Mouse (Mus musculus): ENCODE data around the gene Asic2. TPM values are rescaled to one million over a fixed set of nuclear protein-coding genes. Genes with fewer than 3 reads are reported as not detected.
A peak's percentile ranks its signal among the peaks of the same experiment; 100 is the strongest.

Asic2 gene
- 1.6 and 1.9 TPM in 2 replicates for total RNA-seq (2021)
- long read RNA-seq, partial matches to known transcripts, result 1 of 1 reads
- long read RNA-seq, other reads (novel, unspliced or antisense), result 0 of 1 reads

DNA sequence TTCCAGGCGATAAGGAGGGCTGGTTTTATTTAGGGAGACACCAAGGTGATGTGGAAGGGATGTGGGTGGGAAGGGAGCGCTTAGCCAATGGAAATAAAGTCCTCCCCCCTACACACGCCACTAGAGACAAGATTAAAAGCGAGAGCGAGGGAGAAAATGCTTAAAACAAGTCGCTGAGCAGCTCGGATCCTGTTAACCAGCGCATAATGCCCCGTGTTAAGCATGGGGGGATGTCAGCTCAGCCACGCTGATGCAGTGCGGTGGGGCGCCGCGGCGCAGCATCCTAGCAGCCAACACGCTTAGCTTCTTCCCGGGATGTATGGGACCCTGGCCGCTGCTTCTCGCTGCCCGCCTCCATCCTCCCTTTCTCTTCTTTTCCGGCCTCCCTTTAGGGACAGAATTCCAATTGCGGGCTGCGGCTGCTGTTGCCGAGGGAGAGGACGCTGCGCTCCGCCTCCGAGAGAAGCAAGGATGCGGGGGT is at the start of gene Asic2:
Gene Asic2, minus strand, starts transcription at position 57 of the 481 bp plus-strand sequence.
- DNase-seq, result no peak

- DNase-seq, result no peak
These were observed 48.0 kb upstream of the Asic2 start for GRCm38 (mm10) chr11:82016181-82016780.

- DNase-seq, result no peak
These were observed 46.8 kb upstream of the Asic2 start for GRCm38 (mm10) chr11:82015066-82015465.

DNA sequence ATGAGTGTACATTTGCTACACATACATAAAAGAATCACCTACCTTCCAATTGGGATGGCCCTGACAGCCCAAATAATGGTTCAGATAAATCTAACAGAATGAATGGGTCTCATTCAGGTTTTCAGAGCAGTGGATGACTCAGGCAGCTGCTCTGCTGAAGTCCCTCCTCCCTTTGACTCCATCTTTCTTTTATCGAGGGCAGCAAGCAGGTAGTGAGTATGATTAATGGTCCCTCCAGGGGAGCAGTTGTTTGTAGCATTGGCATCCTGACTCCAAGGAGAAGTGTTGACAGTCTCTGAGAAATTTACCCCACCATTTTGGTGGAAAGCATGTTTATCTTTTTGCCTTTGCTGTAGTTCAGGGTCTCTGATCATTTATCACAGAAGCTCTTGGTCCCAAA is 45.5 kb upstream of the Asic2 start:
- DNase-seq, result no peak

- DNase-seq, result no peak
These were observed 43.3 kb upstream of the Asic2 start for GRCm38 (mm10) chr11:82011411-82012193.

DNA sequence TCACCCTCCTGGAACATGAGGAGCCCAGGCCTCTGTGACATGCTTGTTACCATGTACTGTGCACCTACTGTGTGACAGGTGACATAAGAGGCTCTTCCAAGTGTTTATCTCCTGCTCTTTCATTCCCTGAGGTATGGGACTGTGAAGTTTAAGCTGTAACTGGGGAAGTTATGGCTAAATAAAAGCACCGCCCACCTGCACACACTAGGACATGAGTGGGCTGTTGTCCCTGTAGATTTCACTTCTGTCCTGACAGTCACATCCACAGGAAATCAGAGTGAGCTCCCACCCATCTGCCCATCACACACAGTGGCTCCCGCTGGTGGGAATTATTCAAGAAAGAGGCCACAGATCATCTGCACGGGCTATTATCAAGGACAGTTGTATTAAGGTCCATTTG is 41.9 kb upstream of the Asic2 start:
- DNase-seq, result no peak

DNA sequence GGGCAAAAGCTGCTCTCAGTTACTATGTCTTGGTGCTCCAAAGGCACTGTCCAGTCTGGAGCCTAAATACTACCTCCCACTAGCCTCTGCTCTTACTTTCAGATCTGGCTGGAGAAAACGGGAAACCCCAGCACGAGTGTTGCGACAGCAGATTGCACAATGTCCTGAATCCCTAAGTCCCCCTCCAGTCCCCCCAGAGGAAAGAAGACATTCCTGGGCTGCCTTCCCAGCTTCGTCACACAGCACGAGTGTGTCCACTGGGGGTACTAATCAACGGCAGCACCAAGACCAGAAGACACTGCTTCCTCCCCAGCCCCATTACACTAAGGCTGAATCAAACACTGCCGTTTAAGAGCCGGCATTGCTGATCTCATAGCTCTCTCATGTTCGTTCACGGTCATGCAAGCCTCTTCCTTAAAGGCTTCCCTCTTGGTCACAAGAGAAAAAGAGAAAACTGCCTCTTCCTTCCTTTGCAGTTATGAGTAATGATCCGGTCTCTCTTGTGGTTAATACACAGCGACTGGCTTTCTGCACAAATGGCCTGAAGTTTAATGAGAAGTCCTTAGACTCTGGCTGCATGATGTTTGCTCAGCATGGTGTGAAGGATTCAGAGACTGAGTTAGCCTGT is 38.7 kb upstream of the Asic2 start:
- DNase-seq, result peak; percentile 49

DNA sequence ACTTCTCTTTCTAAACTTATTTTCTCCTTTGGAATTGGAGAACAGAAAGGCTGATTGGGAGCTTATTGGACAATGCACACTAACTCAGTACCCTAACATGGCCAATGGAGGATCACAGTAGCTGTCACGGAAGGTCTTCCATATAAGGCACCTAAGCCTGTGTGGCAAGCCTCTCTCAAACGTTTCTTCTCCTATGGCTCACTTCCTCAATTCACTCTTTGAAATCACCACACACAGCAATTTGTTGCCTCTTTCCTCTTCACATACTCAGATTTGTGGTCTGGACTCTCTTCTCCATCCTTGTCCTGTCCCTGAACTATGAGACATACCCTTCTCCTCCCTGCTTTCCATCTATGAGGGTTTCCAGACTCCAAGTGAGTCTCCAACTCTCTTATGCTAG is 36.6 kb upstream of the Asic2 start:
- no peak for DNase-seq

GRCm38 (mm10) chr11:82000581-82000980 is 32.3 kb upstream of the Asic2 start:
- no peak for DNase-seq

GRCm38 (mm10) chr11:81999469-81999868 is 31.2 kb upstream of the Asic2 start:
- no peak for DNase-seq

- DNase-seq, result no peak
These were observed 30.4 kb upstream of the Asic2 start for GRCm38 (mm10) chr11:81998646-81999045.

GRCm38 (mm10) chr11:81997085-81997484 is 28.8 kb upstream of the Asic2 start:
- no peak for DNase-seq

GRCm38 (mm10) chr11:81996172-81996841 is 28.1 kb upstream of the Asic2 start:
- peak; percentile 71 for DNase-seq

DNA sequence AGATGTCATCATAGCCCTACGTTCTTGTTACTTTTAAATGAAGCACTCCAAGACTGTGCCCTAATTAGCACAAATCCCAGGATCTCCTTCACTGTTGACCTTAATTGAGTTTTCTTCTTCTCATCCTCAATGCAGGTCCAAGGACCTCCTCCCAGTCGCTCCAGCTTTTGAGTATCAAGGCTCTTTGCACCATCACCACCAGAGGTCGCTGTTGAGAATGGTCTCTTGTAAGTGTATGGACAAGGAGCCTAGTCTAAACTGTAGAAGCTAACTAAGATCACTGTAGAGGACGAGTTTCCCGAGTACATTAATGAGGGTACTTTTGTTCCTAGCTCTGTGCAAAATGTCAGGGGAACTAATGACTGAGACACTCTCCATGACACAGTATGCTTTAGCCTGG is 14.9 kb upstream of the Asic2 start:
- peak; percentile 65 for DNase-seq

DNA sequence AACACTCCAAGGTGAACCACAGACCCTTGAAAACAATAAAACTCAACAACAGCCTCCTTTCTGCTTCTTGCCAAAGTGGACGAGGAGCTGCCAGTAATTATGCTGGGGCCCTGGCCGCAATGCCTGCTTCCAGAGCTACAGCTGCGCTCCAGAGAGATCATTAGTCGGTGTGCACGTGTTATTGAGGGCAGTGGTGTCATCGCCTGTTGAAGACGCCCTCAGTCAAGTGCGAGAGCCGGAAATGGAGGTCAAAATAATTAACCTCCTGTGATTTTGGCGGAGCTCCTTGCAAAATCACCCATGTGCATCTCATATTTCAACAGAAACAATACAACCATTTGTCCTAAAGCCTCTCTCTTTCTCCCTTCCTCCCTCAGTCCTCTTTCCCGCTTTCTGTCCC is 13.9 kb upstream of the Asic2 start:
- DNase-seq, result no peak

GRCm38 (mm10) chr11:81974577-81974976 is 6.3 kb upstream of the Asic2 start:
- DNase-seq, result no peak

DNA sequence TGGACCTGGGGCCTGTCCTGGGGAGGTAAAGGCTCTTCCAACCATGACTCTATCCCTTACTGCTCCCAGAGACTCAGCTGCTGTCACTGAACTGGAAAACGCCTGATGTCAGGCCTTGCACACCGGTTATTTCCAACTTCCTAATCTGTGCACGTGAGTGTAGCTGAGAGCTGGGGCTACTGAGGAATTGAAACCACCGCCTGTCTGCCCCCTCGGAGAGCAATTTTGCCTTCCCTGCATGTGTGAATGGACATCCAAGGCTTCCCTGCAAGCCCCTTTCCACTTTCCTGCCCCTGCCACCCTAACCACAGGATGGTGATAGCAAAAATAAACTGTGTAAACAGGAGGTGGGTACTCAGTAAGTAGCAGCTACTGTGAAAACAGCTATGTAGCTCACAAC is 5.4 kb upstream of the Asic2 start:
- no peak for DNase-seq

GRCm38 (mm10) chr11:81972044-81972443 is 3.8 kb upstream of the Asic2 start:
- DNase-seq, result no peak

- DNase-seq, result peak; percentile 52
These were observed 1.5 kb downstream of the Asic2 start for GRCm38 (mm10) chr11:81966626-81967289.

- no peak for DNase-seq
These were observed 2.3 kb downstream of the Asic2 start for GRCm38 (mm10) chr11:81965653-81966625.

DNA sequence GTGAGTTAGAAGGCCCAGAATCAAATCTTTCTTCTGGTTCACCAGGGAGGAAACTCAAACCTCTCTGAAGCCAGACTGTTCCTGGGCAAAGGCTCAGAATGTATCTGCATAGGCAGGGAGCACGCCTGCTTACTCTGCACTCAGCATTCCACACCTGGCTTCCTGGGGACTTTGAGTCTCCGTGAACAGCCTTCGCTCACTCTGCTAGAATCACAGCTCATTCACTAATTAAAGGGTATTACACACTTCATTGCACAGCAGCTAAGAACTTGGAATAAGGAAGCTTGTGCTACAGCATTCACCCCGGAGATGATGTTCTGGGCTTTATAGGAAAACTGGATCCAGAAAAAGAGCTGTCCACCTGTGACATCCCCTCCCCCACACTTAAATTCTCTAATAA is 3.7 kb downstream of the Asic2 start:
- DNase-seq, result no peak
